Mouse (Mus musculus) liver, adult 10 weeks (tissue): Measurements from ENCODE around the gene Dmbx1. TPM values are rescaled to one million over a fixed set of nuclear protein-coding genes. Genes with fewer than 3 reads are reported as not detected.

Source experiments
- polyA plus RNA-seq: library from polyadenylated mRNA; stranded (reverse); fragments of 350-450 nt; fragmentation: Illumina TruSeq; extraction: RNeasy Lipid Tissue Mini Kit (QIAGEN cat#74804); gene quantifications from one replicate; pipeline ENCODE4 v1.2.3, GENCODE M21; 2014; ENCODE audit warnings: low read depth, low replicate concordance

Gene Dmbx1
- not detected for polyA plus RNA-seq

GRCm38 (mm10) chr4:115939295-115940102 is at the start of gene Dmbx1:
Dmbx1 (minus strand) TSS chr4:115939926.

GRCm38 (mm10) chr4:115890553-115890952 is 49.2 kb downstream of the Dmbx1 start, which contains the start of gene 6430628N08Rik:
6430628N08Rik (plus strand) TSS chr4:115890665.

GRCm38 (mm10) chr4:115884022-115884421 is 55.7 kb downstream of the Dmbx1 start, which contains the start of gene Kncn:
Kncn (plus strand) TSS chr4:115884400.

Other genes with a start within 250 kb of the Dmbx1 start
- 19.1 TPM for gene Efcab14, start 202.2 kb downstream of the Dmbx1 start, polyA plus RNA-seq
- not detected for gene Tex38, start 158.9 kb downstream of the Dmbx1 start, polyA plus RNA-seq
- gene Atpaf1, start 155.1 kb downstream of the Dmbx1 start, polyA plus RNA-seq: 59.0 TPM
- 10.9 TPM for gene Mob3c, start 111.8 kb downstream of the Dmbx1 start, polyA plus RNA-seq
- gene Mknk1, start 100.7 kb downstream of the Dmbx1 start, polyA plus RNA-seq: 7.3 TPM
- gene Kncn, start 55.5 kb downstream of the Dmbx1 start, polyA plus RNA-seq: not detected
- not detected for gene 6430628N08Rik, start 49.3 kb downstream of the Dmbx1 start, polyA plus RNA-seq
- 25.8 TPM for gene Faah, start 78.0 kb upstream of the Dmbx1 start, polyA plus RNA-seq
- gene Nsun4, start 114.0 kb upstream of the Dmbx1 start, polyA plus RNA-seq: 10.8 TPM
- gene Uqcrh, start 135.1 kb upstream of the Dmbx1 start, polyA plus RNA-seq: 397 TPM
- 5.2 TPM for gene Lrrc41, start 135.3 kb upstream of the Dmbx1 start, polyA plus RNA-seq
- not detected for gene Rad54l, start 183.8 kb upstream of the Dmbx1 start, polyA plus RNA-seq
- gene Pomgnt1, start 183.9 kb upstream of the Dmbx1 start, polyA plus RNA-seq: 4.5 TPM
- 0.21 TPM for gene Lurap1, start 211.4 kb upstream of the Dmbx1 start, polyA plus RNA-seq
- gene Tspan1, start 227.7 kb upstream of the Dmbx1 start, polyA plus RNA-seq: not detected
- not detected for gene 1700042G07Rik, start 233.4 kb upstream of the Dmbx1 start, polyA plus RNA-seq
- not detected for gene Gm49337, start 233.5 kb upstream of the Dmbx1 start, polyA plus RNA-seq